Mouse (Mus musculus): Measurements from ENCODE around the gene Tbc1d5.

Tbc1d5 gene

GRCm38 (mm10) chr17:50876451-50876850, 302.7 kb downstream of the Tbc1d5 start:
- no peak for DNase-seq (ENCODE audit: low read depth, low spot score)

GRCm38 (mm10) chr17:50874067-50874466, 305.1 kb downstream of the Tbc1d5 start:
- DNase-seq (ENCODE audit: low read depth, low spot score), result peak; percentile 10

GRCm38 (mm10) chr17:50872600-50872999, 306.6 kb downstream of the Tbc1d5 start:
- no peak for DNase-seq (ENCODE audit: low read depth, low spot score)

GRCm38 (mm10) chr17:50867297-50867696, 311.9 kb downstream of the Tbc1d5 start:
- DNase-seq (ENCODE audit: low read depth, low spot score), result no peak

- no peak for DNase-seq (ENCODE audit: low read depth, low spot score)
These were observed 314.4 kb downstream of the Tbc1d5 start for GRCm38 (mm10) chr17:50864781-50865180.

GRCm38 (mm10) chr17:50853220-50853619, 325.9 kb downstream of the Tbc1d5 start:
- DNase-seq (ENCODE audit: low read depth, low spot score), result no peak

GRCm38 (mm10) chr17:50851382-50851781, 327.8 kb downstream of the Tbc1d5 start:
- peak; percentile 12 for DNase-seq (ENCODE audit: low read depth, low spot score)

GRCm38 (mm10) chr17:50814089-50814488, 365.1 kb downstream of the Tbc1d5 start:
- DNase-seq (ENCODE audit: low read depth, low spot score), result no peak

- no peak for DNase-seq (ENCODE audit: low read depth, low spot score)
These were observed 365.6 kb downstream of the Tbc1d5 start for GRCm38 (mm10) chr17:50813580-50813979.

GRCm38 (mm10) chr17:50805631-50806030, 373.5 kb downstream of the Tbc1d5 start:
- DNase-seq (ENCODE audit: low read depth, low spot score), result no peak

- no peak for DNase-seq (ENCODE audit: low read depth, low spot score)
These were observed 375.9 kb downstream of the Tbc1d5 start for GRCm38 (mm10) chr17:50803234-50803633.

- no peak for DNase-seq (ENCODE audit: low read depth, low spot score)
These were observed 376.8 kb downstream of the Tbc1d5 start for GRCm38 (mm10) chr17:50802380-50802779.

- peak; percentile 60 for DNase-seq (ENCODE audit: low read depth, low spot score)
These were observed 383.6 kb downstream of the Tbc1d5 start for GRCm38 (mm10) chr17:50795445-50796095.

- DNase-seq (ENCODE audit: low read depth, low spot score), result no peak
These were observed 387.5 kb downstream of the Tbc1d5 start for GRCm38 (mm10) chr17:50791671-50792070.

GRCm38 (mm10) chr17:50788835-50789234, 390.3 kb downstream of the Tbc1d5 start:
- no peak for DNase-seq (ENCODE audit: low read depth, low spot score)

GRCm38 (mm10) chr17:50775247-50775646, 403.9 kb downstream of the Tbc1d5 start:
- no peak for DNase-seq (ENCODE audit: low read depth, low spot score)

- DNase-seq (ENCODE audit: low read depth, low spot score), result no peak
These were observed 414.8 kb downstream of the Tbc1d5 start for GRCm38 (mm10) chr17:50764387-50764786.

- peak; percentile 58 for DNase-seq (ENCODE audit: low read depth, low spot score)
These were observed 415.7 kb downstream of the Tbc1d5 start for GRCm38 (mm10) chr17:50763407-50763806.

- DNase-seq (ENCODE audit: low read depth, low spot score), result no peak
These were observed 416.9 kb downstream of the Tbc1d5 start for GRCm38 (mm10) chr17:50762231-50762630.

- DNase-seq (ENCODE audit: low read depth, low spot score), result no peak
These were observed 418.1 kb downstream of the Tbc1d5 start for GRCm38 (mm10) chr17:50761082-50761481.

- DNase-seq (ENCODE audit: low read depth, low spot score), result no peak
These were observed 425.6 kb downstream of the Tbc1d5 start for GRCm38 (mm10) chr17:50753356-50754138.

- no peak for DNase-seq (ENCODE audit: low read depth, low spot score)
These were observed 426.4 kb downstream of the Tbc1d5 start for GRCm38 (mm10) chr17:50752753-50753152.

- no peak for DNase-seq (ENCODE audit: low read depth, low spot score)
These were observed 427.2 kb downstream of the Tbc1d5 start for GRCm38 (mm10) chr17:50751911-50752310.
